Mouse (Mus musculus) testis, postnatal 14 days (tissue): ENCODE data around the gene Gm11492.

Experiments used
- DNase-seq: peaks from one replicate; pipeline ENCODE4 v3.0.0; 2021; ENCODE audit warnings: low spot score

Gene Gm11492

GRCm38 (mm10) chr11:87578963-87579601, 12.6 kb downstream of the Gm11492 start:
- DNase-seq, result no peak

DNA sequence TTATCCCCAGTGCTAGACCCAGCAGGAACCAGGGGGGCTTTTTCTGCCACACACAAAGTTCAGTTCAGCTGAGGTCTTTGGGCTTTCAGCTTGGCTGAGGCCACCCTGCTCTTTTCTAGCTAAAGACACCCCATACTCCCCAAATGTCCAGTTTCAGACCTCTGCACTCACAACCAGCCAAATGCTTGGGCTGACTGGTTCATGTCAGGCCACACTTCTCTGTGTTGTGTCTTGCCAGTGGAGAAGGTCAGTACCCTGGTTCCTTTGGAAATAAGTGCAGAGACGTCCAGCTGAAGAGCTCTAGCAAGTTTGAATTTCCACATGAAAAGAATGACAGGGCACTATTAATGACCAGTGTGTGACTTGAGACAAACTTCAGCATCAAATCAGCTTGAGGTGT, 13.3 kb downstream of the Gm11492 start:
- no peak for DNase-seq

- DNase-seq, result no peak
Observed at GRCm38 (mm10) chr11:87580543-87581085, 14.2 kb downstream of the Gm11492 start.

DNA sequence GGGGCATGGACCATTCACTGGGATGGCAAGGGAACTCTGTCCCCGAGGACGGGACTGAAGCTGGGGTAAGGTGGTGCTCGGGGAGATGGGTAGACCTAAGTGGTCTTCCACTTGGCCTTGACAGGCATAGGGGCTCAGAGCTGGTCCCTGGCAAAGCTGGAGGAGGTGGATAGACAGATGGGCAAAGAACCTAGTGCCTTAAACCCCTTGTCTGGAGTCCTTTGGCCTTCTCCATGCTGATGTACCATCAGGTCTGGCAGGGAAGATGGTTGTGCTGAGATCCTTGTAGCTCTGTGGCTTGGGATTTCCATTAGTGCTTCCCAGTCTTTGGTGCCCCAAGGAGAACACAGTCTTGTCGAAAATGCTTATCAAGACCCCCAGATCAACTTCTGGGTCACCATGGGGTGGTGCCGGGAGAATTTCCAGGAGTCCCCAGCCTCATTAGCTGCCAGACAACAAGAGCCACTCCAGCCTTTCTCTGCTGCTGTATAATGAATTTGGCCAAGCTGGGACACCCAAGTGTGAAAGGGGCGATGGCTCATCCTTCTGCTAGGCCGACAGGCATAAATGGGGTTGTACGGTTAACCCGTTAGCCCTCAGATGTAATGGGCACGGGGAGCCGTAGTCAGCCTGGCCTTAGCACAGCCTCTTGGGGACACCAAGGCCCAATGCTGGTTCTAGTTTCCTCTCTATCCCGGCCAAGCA, 14.9 kb downstream of the Gm11492 start:
- DNase-seq, result no peak

GRCm38 (mm10) chr11:87581933-87582710, 15.7 kb downstream of the Gm11492 start:
- no peak for DNase-seq

DNA sequence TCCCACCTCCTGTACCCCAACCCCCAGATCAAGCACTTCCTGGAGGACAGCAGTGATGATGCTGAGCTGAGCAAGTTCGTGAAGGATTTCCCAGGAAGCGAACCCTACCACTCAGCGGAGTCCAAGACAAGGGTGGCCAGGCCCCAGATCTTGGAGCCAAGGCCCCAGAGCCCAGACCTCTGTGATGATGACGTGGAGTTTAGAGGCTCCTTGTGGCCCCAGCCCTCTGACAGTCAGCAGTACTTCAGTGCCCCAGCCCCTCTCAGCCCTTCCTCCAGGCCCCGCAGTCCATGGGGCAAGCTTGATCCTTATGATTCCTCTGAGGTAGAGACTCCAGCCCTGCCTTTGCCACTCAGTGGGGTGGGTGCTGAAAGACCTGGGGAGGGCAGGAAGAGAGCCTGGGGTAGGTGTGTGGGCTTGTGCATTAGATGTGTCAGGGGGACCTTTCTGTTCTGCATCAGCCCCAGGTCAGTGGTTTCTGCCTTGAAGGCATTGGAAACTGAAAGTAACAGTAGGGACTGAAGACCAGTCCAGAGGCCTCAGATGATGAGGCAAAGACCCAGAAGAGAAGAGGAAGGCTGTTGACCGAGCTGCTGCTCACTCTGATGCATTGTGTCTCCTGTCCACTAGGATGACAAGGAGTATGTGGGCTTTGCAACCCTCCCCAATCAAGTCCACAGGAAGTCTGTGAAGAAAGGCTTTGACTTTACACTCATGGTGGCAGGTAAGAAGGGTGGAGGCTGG, 17.0 kb downstream of the Gm11492 start:
- no peak for DNase-seq

DNA sequence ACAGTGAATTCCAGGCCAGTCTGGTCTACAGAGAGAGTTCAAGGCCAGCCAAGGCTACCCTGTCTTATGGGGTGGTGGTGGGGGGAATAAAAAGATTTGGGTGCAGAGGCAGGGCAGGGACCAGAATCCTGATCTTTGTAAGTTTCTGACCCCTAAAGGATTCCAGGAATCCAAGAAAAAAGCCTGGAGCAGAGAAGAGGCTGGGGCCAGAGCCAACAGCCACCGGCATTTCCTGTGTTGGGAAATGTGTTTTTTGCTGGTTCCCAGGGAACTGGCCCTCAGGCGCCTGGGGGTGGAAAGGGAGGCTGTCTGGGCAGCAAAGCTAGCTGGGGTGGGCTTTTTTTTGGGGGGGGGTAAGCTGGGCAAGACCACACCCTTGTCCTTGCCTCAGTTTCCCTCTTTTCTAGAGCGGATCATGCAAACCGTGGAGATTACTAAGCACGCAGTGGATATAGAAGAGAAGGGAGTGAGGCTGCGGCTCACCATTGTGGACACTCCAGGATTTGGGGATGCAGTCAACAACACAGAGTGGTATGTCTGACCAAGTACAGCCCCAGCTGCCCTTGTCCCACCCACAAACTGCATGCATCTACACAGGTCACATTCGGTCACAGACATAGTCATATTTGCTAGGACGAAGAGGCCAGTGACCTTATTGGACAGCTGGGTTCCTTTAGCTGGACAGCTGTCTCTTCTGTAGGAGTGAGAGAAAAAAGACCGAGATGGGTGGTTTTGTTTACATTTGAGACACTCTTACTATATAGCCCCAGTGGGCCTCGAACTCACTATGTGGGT, 18.5 kb downstream of the Gm11492 start:
- DNase-seq, result no peak

DNA sequence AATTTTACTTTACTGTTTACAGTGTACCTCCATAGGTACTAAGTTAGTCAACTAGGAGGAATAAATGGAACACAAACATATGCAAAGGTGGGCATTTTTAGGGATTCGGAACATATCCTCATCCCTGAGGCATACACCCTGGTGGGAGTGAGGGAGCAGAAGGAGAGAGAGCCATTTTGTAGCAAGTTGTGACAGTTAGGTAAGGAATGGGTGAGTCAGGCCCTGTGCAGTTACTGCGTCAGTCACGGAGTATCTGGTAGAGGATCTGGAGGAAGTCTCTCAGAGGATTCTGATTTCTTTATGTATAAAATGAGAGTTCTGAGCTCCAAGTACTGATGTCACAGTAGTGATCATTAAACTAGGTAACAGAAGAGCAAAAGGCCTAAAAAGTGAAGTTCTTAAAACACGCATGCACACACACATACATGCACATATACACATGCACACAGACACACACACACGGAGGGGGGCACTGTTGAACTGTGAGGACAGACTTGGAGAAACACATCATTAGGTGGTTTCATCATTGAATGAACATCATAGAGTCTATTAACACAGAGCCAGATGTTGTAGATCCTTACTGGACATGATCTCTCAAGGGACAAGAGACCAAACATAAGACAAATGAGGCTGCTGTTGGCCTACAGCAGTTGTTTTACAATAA, 20.9 kb downstream of the Gm11492 start:
- no peak for DNase-seq

DNA sequence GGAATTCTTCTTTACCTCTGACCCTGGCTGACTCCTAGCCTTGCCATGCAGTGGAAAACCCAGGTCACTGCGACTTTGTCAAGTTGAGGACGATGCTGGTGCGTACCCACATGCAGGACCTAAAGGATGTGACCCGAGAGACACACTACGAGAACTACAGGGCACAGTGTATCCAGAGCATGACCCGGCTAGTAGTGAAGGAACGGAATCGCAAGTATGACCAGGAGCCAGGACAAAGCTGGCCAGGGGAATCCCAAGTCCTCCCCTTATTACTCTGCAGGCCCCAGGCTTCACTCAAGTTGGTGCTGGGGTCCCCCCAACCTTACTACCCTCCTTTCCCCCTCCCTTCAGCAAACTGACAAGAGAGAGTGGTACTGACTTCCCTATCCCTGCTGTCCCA, 23.2 kb downstream of the Gm11492 start:
- DNase-seq, result no peak

GRCm38 (mm10) chr11:87590841-87591525, 24.5 kb downstream of the Gm11492 start:
- DNase-seq, result no peak

DNA sequence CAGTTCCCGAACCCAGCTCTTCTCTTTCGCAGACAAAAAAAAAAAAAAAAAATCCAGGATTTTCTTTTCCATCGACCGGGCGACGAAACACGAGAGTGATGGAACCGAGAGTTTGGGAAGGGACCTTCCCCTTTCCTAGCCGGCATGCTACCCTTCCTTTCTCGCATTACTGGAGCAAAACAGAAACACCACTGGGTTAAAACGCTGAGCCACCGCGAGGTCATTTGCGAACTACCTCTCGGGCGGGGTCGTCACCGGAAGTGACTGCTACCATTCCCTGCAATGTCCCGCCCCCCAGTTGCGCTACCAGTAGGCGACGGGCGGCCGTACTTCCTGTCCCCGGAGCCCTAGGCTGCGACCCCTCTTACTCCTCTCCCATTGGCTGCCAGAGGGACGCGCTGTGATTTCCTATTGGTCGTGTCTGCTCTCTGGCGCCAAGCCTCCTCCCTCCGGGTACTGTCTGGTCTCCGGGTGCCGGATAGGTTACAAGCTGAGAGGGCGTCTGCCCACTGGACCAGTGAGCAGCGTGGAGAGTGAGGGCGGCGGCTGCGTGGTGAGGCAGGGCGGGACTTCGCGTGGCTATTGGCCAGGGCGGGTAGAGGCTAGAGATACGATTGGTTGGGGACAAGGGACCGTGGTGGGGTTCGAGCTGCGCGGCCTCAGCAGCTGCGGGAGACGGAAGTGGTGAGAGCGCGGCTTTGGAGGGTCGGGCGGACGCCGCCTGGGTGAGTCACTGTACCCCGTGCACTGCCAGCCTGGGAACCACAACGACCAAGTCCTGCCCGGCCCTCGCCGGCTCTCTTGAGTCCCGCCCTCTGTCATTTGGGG, 25.3 kb downstream of the Gm11492 start, which contains the start of gene Mtmr4:
TSS of gene Mtmr4 (plus strand) at position 637 of the 828 bp plus-strand sequence.
- peak; percentile 100 for DNase-seq

DNA sequence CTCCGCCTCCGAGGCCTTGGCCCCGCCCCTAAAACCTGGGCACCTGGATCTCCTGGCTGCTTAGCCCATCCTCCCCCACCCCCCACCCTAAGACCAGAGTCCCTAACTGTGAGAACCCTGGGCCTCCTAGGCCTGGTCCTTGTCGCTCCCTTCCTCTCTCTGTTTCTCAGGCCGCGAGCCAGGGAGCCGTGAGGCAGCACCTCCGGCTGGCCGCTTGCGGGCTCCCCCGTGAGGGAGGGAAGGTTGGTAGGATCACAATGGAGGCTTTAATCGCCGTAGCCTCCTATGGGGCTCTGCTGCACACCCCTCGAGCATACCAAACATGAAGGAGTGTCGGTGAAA, 25.9 kb downstream of the Gm11492 start:
- DNase-seq, result no peak

GRCm38 (mm10) chr11:87592713-87593598, 26.5 kb downstream of the Gm11492 start:
- DNase-seq, result no peak

DNA sequence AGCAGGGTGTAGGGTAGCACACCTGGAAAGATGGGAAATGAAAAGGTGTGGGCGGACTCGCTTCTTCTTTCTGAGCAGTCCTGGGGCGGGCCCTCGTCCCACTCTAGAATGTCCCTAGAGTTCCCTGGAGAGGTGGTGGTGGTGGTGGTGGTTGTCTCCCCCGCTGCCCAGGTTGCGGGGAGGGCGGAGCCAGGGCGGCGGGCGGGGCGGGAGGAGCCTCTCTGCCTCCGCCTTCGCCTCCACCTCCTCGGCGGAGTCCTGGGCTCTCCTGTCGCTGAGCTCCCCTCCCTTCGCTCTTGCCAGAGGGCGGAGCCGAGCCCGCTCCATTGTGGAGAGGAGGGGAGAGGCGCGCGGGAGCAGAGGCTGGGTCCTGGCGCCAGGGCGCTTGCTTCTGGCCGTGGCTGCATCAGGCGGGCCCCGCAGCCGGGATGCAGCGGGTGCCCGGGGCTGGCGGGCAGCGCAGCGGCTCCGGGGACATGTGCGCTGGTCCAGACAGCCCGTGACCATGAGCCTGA, 28.9 kb downstream of the Gm11492 start:
- peak; percentile 84 for DNase-seq

- no peak for DNase-seq
Observed at GRCm38 (mm10) chr11:87595976-87596375, 29.5 kb downstream of the Gm11492 start.

- DNase-seq, result no peak
Observed at GRCm38 (mm10) chr11:87596492-87596891, 30.0 kb downstream of the Gm11492 start.

GRCm38 (mm10) chr11:87597061-87597460, 30.6 kb downstream of the Gm11492 start:
- no peak for DNase-seq
